Mouse (Mus musculus) gastrocnemius, postnatal 14 days (tissue): ENCODE results near the gene Ggta1. TPM values are rescaled to one million over a fixed set of nuclear protein-coding genes. Genes with fewer than 3 reads are reported as not detected.
"Not testable (repeated sequence)": the region's sequence is repeated elsewhere in the genome, so short reads cannot be mapped to it uniquely, and the experiment has no call there.

Experiments
- DNase-seq: peaks from one replicate; pipeline ENCODE4 v3.0.0; 2021; ENCODE audit warnings: mixed read lengths
- intact Hi-C: fragments of 180-260 bp; cut with DNase I; formaldehyde crosslinking; loops from one replicate; pipeline ENCODE4 v1.15.1; 2025; ENCODE audit warnings: low total_unique reads
- total RNA-seq, 2 experiments: library from RNA; stranded (reverse); gene quantifications; 2 replicates each; pipeline ENCODE4 v1.2.3; 2021

Ggta1 gene
- total RNA-seq, 2 experiments from 2014 or later: 11.1 to 15.6 TPM

GRCm38 (mm10) chr2:35464089-35464534 is 1.1 kb upstream of the Ggta1 start:
- intact Hi-C loops: no loop called here
- no peak for DNase-seq

GRCm38 (mm10) chr2:35463372-35464088 is 499 bp upstream of the Ggta1 start:
- intact Hi-C loops: no loop called here
- DNase-seq: peak; percentile 72

- no peak for DNase-seq
- intact Hi-C loops: no loop called here
Measured at GRCm38 (mm10) chr2:35461971-35462787, 852 bp downstream of the Ggta1 start.

- no peak for DNase-seq
- intact Hi-C loops: no loop called here
Measured at GRCm38 (mm10) chr2:35461131-35461947, 1.7 kb downstream of the Ggta1 start.

- intact Hi-C loops: no loop called here
- no peak for DNase-seq
Measured at GRCm38 (mm10) chr2:35460378-35460880, 2.6 kb downstream of the Ggta1 start.

- intact Hi-C loops: no loop called here
- no peak for DNase-seq
Measured at GRCm38 (mm10) chr2:35459316-35459715, 3.7 kb downstream of the Ggta1 start.

- intact Hi-C loops: no loop called here
- no peak for DNase-seq
Measured at GRCm38 (mm10) chr2:35458421-35458820, 4.6 kb downstream of the Ggta1 start.

- intact Hi-C loops: no loop called here
- no peak for DNase-seq
Measured at GRCm38 (mm10) chr2:35453736-35454135, 9.3 kb downstream of the Ggta1 start.

GRCm38 (mm10) chr2:35452695-35453094 is 10.3 kb downstream of the Ggta1 start:
- intact Hi-C loops: not testable (repeated sequence)

GRCm38 (mm10) chr2:35451484-35452050 is 11.5 kb downstream of the Ggta1 start:
- DNase-seq: no peak
- intact Hi-C loops: no loop called here

More at GRCm38 (mm10) chr2:35452695-35453094, 10.3 kb downstream of the Ggta1 start:
- not testable (repeated sequence) for DNase-seq

- no peak for DNase-seq
Measured at GRCm38 (mm10) chr2:35450856-35451255, 12.2 kb downstream of the Ggta1 start.

GRCm38 (mm10) chr2:35449687-35450622 is 13.1 kb downstream of the Ggta1 start:
- no peak for DNase-seq
- intact Hi-C loops: no loop called here

More at GRCm38 (mm10) chr2:35450856-35451255, 12.2 kb downstream of the Ggta1 start:
- intact Hi-C loops: no loop called here

GRCm38 (mm10) chr2:35448914-35449670 is 13.9 kb downstream of the Ggta1 start:
- DNase-seq: no peak
- intact Hi-C loops: no loop called here

- intact Hi-C loops: no loop called here
- no peak for DNase-seq
Measured at GRCm38 (mm10) chr2:35448215-35448913, 14.7 kb downstream of the Ggta1 start.

GRCm38 (mm10) chr2:35447453-35447852 is 15.6 kb downstream of the Ggta1 start:
- DNase-seq: no peak
- intact Hi-C loops: no loop called here

GRCm38 (mm10) chr2:35446798-35447197 is 16.2 kb downstream of the Ggta1 start:
- intact Hi-C loops: no loop called here

GRCm38 (mm10) chr2:35446300-35446699 is 16.7 kb downstream of the Ggta1 start:
- intact Hi-C loops: no loop called here
- DNase-seq: no peak

More at GRCm38 (mm10) chr2:35446798-35447197, 16.2 kb downstream of the Ggta1 start:
- no peak for DNase-seq
